Mouse (Mus musculus) olfactory bulb, adult 2 months (tissue): ENCODE results near the gene Ptpn4. TPM values are rescaled to one million over a fixed set of nuclear protein-coding genes. Genes with fewer than 3 reads are reported as not detected.

Source experiments
- H3K27ac ChIP-seq: fragments of 200-500 bp; 2 replicates; pipeline ENCODE4 v1.5.1; 2012; ENCODE audit warnings: low read depth, low read length; ENCODE audit not compliant: insufficient read depth
- H3K4me1 ChIP-seq: fragments of 200-500 bp; 2 replicates; pipeline ENCODE4 v1.6.1; 2012; ENCODE audit warnings: low read length; ENCODE audit not compliant: control insufficient read depth, insufficient read depth
- H3K4me3 ChIP-seq: fragments of 200-500 bp; 2 replicates; pipeline ENCODE4 v1.5.1; 2012; ENCODE audit warnings: mild to moderate bottlenecking, low read depth, low read length, moderate library complexity; ENCODE audit not compliant: insufficient read depth
- CTCF ChIP-seq: fragments of 200-500 bp; IDR thresholded peaks from 2 replicates; pipeline ENCODE4 v1.5.1; 2012; ENCODE audit warnings: low read depth, mild to moderate bottlenecking, low read length, moderate library complexity; ENCODE audit not compliant: insufficient read depth
- POLR2A ChIP-seq: fragments of 200-500 bp; IDR thresholded peaks from 2 replicates; pipeline ENCODE4 v1.6.1; 2012; ENCODE audit warnings: mild to moderate bottlenecking, low read depth, low read length, moderate library complexity; ENCODE audit not compliant: insufficient read depth
- WGBS: fragments of 180-500 bp; shearing (Covaris S2); methylation state at CpG from one replicate; pipeline ENCODE4 v1.1.7; 2018; 5-methylcytosine and 5-hydroxymethylcytosine counted together
- polyA plus RNA-seq: library from polyadenylated mRNA; stranded (reverse); fragments of >200 nt; gene quantifications from 2 replicates; pipeline ENCODE4 v1.2.4, GENCODE M21; 2012; ENCODE audit warnings: low replicate concordance; ENCODE audit not compliant: missing spikeins, insufficient read depth, insufficient read length

Gene Ptpn4
- polyA plus RNA-seq, 1 experiment, result 271 TPM

DNA sequence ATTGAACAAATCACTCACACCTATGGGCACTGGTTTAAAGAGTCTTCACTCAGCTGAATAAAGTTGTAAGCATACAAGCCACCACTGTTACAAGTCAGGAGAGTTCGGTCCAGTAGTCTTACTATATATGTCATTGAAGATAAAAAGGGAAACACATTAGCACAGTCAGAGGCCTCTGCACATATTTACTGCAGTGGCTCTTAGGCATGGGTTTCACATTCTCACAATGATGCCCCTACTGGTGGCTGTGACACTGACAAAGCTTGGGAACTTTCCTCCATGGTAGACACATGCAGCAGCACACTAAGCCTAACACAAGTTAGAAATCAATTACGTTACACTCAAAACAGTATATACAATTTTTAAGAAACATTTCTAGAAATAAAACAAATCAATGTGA, 183.1 kb downstream of the Ptpn4 start:
- TF ChIP-seq POLR2A, result no peak
- no peak for TF ChIP-seq CTCF
- Histone ChIP-seq H3K4me3 (no peak overlapping the region), H3K4me1 (no peaks in the 10 kb centered on the region), H3K27ac (no peak overlapping the region)
- WGBS, result 95% methylated on average over 2 of the region's 2 CpGs

DNA sequence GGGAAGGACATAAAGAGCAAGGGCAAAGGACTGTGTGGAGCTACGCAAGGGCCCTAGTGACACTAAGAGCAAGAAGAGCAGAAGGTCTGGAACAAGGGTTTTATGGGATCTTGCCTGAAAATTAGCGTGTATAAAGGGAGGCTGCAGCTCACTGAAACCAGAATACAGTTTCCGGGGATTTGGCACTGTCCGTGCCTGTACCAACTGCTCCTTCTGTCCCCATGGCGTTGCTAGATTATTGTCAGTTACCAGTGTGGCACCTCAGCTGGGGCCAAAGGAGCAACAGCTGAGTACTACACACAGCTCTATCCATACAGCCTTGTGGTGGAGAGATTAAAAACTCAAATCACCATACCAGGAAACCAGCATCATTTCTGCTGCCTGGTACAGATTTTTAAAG, 187.0 kb downstream of the Ptpn4 start:
- Histone ChIP-seq H3K4me1 (no peaks in the 10 kb centered on the region), H3K4me3 (no peak overlapping the region), H3K27ac (no peak overlapping the region)
- WGBS, result 93% methylated on average over 5 of the region's 5 CpGs
- TF ChIP-seq CTCF (no peak), POLR2A (no peak)

DNA sequence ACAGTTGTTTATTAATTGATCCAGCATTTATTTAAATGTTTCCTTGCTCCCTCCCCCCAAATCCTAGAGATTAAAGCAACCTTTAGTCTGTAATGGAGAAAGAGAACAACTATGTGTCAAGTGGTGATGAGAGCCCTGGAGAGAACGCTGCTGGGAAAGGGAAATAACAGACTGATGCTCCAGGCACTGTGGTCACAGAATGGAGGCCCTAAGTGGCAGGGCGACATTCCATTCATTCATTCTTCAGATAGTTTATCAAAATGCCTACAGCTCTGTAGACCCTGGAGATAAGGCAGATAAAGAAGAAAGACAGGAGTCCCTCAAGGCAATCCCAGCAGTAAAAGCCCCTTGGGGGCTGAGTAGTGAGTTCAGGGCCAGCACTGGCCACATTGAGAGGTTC, 187.8 kb downstream of the Ptpn4 start:
- no peak overlapping the region for H3K27ac ChIP-seq
- no peak overlapping the region for H3K4me3 ChIP-seq
- WGBS, result 79% methylated on average over 2 of the region's 2 CpGs
- no peaks in the 10 kb centered on the region for H3K4me1 ChIP-seq
- TF ChIP-seq POLR2A, result no peak
- no peak for TF ChIP-seq CTCF

DNA sequence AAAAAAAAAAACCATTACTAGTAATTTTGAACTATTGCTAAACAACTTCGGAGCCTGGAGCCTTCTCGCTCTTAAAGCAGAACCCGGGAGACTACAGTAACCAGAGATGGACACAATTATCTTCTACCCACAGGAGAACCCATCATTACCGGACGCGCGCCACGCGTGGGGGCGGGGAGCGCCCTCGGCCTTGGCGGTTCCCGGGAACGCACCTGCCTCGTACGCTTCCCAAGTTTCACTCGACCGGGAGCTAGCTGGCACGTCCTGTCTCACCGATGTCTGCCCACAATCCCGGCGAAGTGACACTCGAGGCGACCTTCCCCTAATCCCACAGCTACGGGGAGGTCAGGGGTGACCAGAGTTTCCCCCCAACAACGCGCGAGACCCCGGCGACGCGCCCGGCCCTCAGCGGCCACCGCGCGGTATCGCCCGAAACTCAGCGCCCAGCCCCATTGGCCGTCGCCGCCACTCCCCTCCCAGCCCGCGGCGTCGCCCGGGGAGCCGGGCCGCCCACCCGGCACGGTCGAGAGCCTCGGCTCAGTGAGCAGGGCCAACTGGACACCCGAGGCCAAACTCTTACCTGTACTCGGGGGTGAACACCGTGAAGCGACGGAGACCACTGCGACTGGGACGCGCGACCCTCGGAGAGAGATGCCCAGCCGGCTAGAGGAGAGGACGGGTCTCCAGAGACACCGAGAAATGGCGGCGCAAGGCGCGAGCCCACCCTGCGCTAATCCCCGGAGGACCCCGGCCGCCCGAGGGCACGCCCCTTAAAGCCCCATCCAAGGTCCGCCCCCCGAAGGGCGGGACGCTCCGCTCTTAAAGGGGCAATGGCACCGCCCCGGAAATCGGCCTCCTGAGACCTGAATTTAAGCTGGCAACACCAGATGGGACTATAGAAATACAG, 189.0 kb downstream of the Ptpn4 start, which contains the start of gene Epb41l5:
Epb41l5 (minus strand) TSS at position 796 of the 907 bp plus-strand sequence.
- under 1% methylated on average over 86 of the region's 86 CpGs for WGBS
- Histone ChIP-seq H3K4me3 (peak within 1 kb of the TSS; percentile 78), H3K27ac (no peak within 1 kb of the TSS), H3K4me1 (no peaks in the 10 kb centered on the region)
- TF ChIP-seq CTCF (no peak), POLR2A (peak; percentile 26; the same call in 1 of the 2 replicates)

DNA sequence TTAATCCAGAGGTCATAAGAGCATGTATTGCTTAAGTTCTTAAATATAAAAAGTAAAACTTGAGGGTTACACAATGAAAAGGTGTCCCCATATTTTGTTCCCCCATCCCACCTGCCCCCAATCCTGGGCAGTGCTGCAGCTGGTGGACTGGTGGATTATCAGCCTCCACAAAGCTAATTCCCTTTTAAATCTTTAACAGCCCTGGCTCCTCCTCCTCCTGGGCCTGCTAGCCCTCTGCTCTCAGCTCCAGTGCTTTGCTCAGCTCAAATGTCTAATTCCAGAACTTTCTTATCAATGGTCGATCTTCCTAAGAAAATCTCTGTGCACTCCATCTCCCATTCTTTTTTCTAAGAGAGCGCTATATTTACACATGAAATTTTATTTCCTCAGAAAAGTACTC, 191.1 kb downstream of the Ptpn4 start:
- TF ChIP-seq POLR2A (no peak), CTCF (no peak)
- WGBS, result 72% methylated on average over 2 of the region's 2 CpGs

DNA sequence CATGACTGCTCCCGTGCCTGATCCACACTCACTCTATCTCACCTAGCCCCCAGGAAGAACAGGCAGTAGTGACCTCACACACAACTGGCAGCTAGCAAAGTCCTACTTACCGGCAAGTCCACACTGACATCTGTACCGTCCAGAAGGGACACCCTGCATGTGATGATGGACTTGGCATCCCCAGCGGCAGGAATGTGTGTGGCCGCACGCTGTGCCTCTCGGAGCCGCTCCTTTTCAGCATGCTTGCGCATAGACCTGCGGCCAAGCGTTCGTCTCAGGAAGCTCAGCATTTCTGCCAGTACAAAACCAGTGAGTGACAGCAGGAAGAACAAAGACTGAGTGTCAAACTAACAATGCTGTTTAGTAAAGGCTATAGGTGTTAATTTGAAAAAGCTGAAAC, 195.0 kb downstream of the Ptpn4 start:
- WGBS, result 58% methylated on average over 12 of the region's 12 CpGs
- TF ChIP-seq CTCF, result no peak
- H3K4me1 ChIP-seq, result peaks cover 3% of the 10 kb centered on the region; the same call in 1 of the 2 replicates
- H3K4me3 ChIP-seq, result no peak overlapping the region
- no peak overlapping the region for H3K27ac ChIP-seq

More for the DNA sequence above, 191.1 kb downstream of the Ptpn4 start:
- Histone ChIP-seq H3K27ac (no peak overlapping the region), H3K4me3 (no peak overlapping the region), H3K4me1 (peaks cover 3% of the 10 kb centered on the region; the same call in 1 of the 2 replicates)

DNA sequence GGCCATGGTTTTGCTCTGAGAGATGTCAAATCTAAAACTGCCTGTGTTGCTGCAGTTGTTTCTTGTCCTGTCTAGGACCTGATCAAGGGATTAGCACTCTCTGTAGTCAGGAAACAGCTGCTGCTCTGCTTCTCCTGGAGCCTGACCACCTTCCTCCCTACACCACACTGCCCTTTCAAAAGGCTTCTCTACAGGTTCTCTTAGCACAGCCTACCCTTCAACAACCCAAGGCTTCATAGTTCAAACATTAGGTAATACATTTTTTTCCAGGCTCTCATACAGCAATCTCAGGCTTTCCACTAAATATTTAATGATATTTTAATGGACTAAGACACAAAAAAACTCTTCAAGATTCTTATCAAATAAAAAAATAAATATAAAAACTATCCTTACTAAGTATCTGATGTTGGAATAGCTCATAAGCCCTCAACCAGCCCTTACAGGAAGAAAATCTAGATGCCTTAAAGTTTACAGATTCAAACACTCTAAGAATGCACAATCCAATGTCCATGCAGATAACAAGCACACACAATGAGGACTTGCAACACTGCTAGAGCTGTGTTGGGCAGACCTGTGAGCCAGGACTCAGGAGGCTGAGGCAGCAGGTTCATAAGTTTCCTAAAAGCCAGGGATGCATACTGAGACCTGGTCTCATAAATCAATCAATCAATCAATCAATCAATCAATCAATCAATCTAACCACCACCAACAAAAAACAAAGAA, 196.2 kb downstream of the Ptpn4 start:
- no peak overlapping the region for H3K4me3 ChIP-seq
- H3K4me1 ChIP-seq, result peaks cover 3% of the 10 kb centered on the region; the same call in 1 of the 2 replicates
- TF ChIP-seq CTCF, result no peak
- TF ChIP-seq POLR2A, result no peak
- H3K27ac ChIP-seq, result no peak overlapping the region

DNA sequence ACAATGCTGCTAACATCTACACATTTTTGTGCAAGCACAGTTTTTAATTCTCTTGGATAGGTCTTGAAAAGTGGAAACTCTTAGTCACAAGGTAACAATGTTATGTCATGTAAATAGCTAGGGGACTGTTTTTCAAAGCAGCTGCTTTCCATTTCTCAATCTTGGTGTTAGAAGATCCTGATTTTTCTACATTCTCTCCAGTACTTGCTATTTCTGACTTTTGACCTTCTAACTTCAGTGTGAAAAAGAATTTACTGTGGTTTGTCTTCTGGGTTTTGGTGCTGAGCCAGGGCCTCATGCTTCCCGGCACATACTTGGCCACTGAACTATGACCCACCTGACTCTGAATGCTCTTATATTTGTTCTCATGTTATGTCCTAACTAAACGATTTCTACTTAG, 197.4 kb downstream of the Ptpn4 start:
- TF ChIP-seq POLR2A (no peak), CTCF (no peak)
- H3K4me1 ChIP-seq, result peaks cover 3% of the 10 kb centered on the region; the same call in 1 of the 2 replicates
- 75% methylated on average over 2 of the region's 2 CpGs for WGBS

More for the DNA sequence above, 197.4 kb downstream of the Ptpn4 start:
- Histone ChIP-seq H3K4me3 (no peak overlapping the region), H3K27ac (no peak overlapping the region)
